ENCODE assay signal across 7 mouse cellular contexts in the genomic region with DNA sequence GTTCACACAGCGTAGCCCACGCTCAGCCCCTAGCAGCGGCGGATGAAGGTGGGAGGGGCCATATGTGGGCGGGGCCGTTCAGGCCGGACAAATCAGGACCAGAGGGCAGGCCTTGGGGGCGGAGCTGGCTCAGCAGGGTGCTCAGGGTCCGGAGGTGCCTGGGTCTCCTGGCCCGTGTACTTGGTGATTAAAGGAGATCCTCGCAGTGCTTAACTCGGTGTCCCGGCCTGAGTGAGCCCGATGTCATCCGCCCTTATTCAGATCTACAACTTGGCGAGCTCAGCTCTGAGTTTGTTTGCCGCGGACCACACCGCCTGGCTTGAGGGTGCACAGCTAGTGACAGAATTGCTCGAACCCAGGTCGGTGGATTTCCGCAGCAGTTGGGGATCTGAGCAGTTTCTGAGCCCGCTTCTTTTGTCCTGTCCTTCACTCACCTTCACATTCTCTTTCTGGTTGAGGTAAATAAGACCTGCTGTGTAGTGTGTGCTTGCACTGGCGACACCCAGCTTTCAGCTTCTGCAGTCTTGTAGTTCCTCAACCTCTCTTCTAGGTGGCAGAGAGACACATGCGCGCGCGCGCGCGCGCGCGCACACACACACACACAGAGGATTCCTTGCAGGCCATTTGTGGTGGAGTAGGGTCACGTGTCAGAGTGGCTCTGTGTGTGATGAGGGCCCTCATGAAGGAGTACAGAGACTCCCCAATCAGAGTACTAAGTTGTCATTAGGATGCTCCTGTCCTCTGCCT.
DNase-seq lines count a peak whose midpoint lies in the region; ATAC-seq and TF ChIP-seq lines count a peak whose summit lies in the region.

No protein-coding gene starts in this region.

- peak; percentile 90 for DNase-seq in adrenal gland, postnatal 14 days
- DNase-seq in cerebellum, postnatal 10 days: peak; percentile 92 to 94
- peak; percentile 80 for DNase-seq in gastrocnemius, postnatal 10 days
- peak; percentile 77 for DNase-seq in limb, embryonic 14.5 days (ENCODE audit: low spot score)

- TF ChIP-seq POLR2A in limb, embryonic 14.5 days (IDR thresholded peaks at IDR 0.05; ENCODE audit: borderline replicate concordance, extremely low read depth, insufficient read depth, insufficient read length): no peak

- peak; percentile 80 for ATAC-seq in hindbrain, embryonic 16.5 days
- ATAC-seq in limb, embryonic 14.5 days (ENCODE audit: low FRiP score, low read depth): peak; percentile 91
- ATAC-seq in midbrain, embryonic 15.5 days (replicated peaks): peak; percentile 68
- peak; percentile 89 for ATAC-seq in stomach, embryonic 15.5 days (ENCODE audit: insufficient read depth, low FRiP score, low read depth)

- peak overlapping the region; percentile 2; the same call in 1 of the 2 replicates for H3K27ac ChIP-seq in hindbrain, embryonic 16.5 days (ENCODE audit: low read depth, low read length)
- H3K27ac ChIP-seq in limb, embryonic 14.5 days (replicated peaks; ENCODE audit: low read depth, low read length): no peak overlapping the region
- peak overlapping the region; percentile 7; the same call in 1 of the 2 replicates for H3K27ac ChIP-seq in midbrain, embryonic 15.5 days
- no peak overlapping the region for H3K27ac ChIP-seq in stomach, embryonic 15.5 days

- H3K9me3 ChIP-seq in hindbrain, embryonic 16.5 days (ENCODE audit: control insufficient read depth, low read length): no peaks in the 10 kb centered on the region
- no peaks in the 10 kb centered on the region for H3K9me3 ChIP-seq in limb, embryonic 14.5 days (ENCODE audit: control insufficient read depth, low read length)
- H3K9me3 ChIP-seq in midbrain, embryonic 15.5 days: no peaks in the 10 kb centered on the region
- H3K9me3 ChIP-seq in stomach, embryonic 15.5 days: no peaks in the 10 kb centered on the region

- H3K9ac ChIP-seq in hindbrain, embryonic 16.5 days (ENCODE audit: low read depth, low read length): peak overlapping the region; percentile 37; the same call in 1 of the 2 replicates
- H3K9ac ChIP-seq in limb, embryonic 14.5 days (ENCODE audit: low read depth, low read length, severe bottlenecking): peak overlapping the region; percentile 21; the same call in 1 of the 2 replicates
- no peak overlapping the region; the same call in 1 of the 2 replicates for H3K9ac ChIP-seq in midbrain, embryonic 15.5 days
- no peak overlapping the region for H3K9ac ChIP-seq in stomach, embryonic 15.5 days

- no peaks in the 10 kb centered on the region for H3K36me3 ChIP-seq in hindbrain, embryonic 16.5 days (ENCODE audit: control insufficient read depth, insufficient read depth, low read length)
- H3K36me3 ChIP-seq in limb, embryonic 14.5 days (ENCODE audit: control insufficient read depth, insufficient read depth, low read length): no peaks in the 10 kb centered on the region
- no peaks in the 10 kb centered on the region for H3K36me3 ChIP-seq in midbrain, embryonic 15.5 days (replicated peaks)
- H3K36me3 ChIP-seq in stomach, embryonic 15.5 days: no peaks in the 10 kb centered on the region

- peak overlapping the region; percentile 42 for H3K4me3 ChIP-seq in hindbrain, embryonic 16.5 days (ENCODE audit: low read length)
- H3K4me3 ChIP-seq in limb, embryonic 14.5 days (replicated peaks; ENCODE audit: low read length): peak overlapping the region; percentile 34
- H3K4me3 ChIP-seq in midbrain, embryonic 15.5 days: peak overlapping the region; percentile 40
- peak overlapping the region; percentile 47 for H3K4me3 ChIP-seq in stomach, embryonic 15.5 days (replicated peaks)

- H3K4me2 ChIP-seq in hindbrain, embryonic 16.5 days (ENCODE audit: low read length): peak overlapping the region; percentile 75
- peak overlapping the region; percentile 65 for H3K4me2 ChIP-seq in limb, embryonic 14.5 days (replicated peaks; ENCODE audit: low read depth, low read length, severe bottlenecking)
- H3K4me2 ChIP-seq in midbrain, embryonic 15.5 days: peak overlapping the region; percentile 79
- peak overlapping the region; percentile 85 for H3K4me2 ChIP-seq in stomach, embryonic 15.5 days

- 16% methylated on average over 35 of the region's 35 CpGs for WGBS in hindbrain, embryonic 16.5 days
- 10% methylated on average over 35 of the region's 35 CpGs for WGBS in limb, embryonic 14.5 days
- 7% methylated on average over 35 of the region's 35 CpGs for WGBS in midbrain, embryonic 15.5 days
- WGBS in stomach, embryonic 15.5 days: 6% methylated on average over 35 of the region's 35 CpGs

- peaks cover 25% of the 10 kb centered on the region for H3K4me1 ChIP-seq in hindbrain, embryonic 16.5 days (ENCODE audit: control insufficient read depth, insufficient read depth, low read depth, low read length)
- peaks cover 20% of the 10 kb centered on the region for H3K4me1 ChIP-seq in limb, embryonic 14.5 days (ENCODE audit: control insufficient read depth, insufficient read depth, low read length)
- H3K4me1 ChIP-seq in midbrain, embryonic 15.5 days: peaks cover 39% of the 10 kb centered on the region
- H3K4me1 ChIP-seq in stomach, embryonic 15.5 days: peaks cover 18% of the 10 kb centered on the region

- no peaks in the 10 kb centered on the region for H3K27me3 ChIP-seq in hindbrain, embryonic 16.5 days (replicated peaks; ENCODE audit: control insufficient read depth, insufficient read depth, low read length)
- H3K27me3 ChIP-seq in limb, embryonic 14.5 days (ENCODE audit: control insufficient read depth, insufficient read depth, low read length): peaks cover 12% of the 10 kb centered on the region
- H3K27me3 ChIP-seq in midbrain, embryonic 15.5 days (replicated peaks): no peaks in the 10 kb centered on the region; the same call in 1 of the 2 replicates
- peaks cover 15% of the 10 kb centered on the region for H3K27me3 ChIP-seq in stomach, embryonic 15.5 days (replicated peaks)

Comparison
In these comparisons a context has a peak if more than half of its experiments do, and no peak if none do; other contexts are left out.
1. H3K27ac ChIP-seq: peak in hindbrain, embryonic 16.5 days (single experiment) and midbrain, embryonic 15.5 days (single experiment); none in limb, embryonic 14.5 days (single experiment) and stomach, embryonic 15.5 days (single experiment).
2. H3K9ac ChIP-seq: peak in hindbrain, embryonic 16.5 days (single experiment) and limb, embryonic 14.5 days (single experiment); none in midbrain, embryonic 15.5 days (single experiment) and stomach, embryonic 15.5 days (single experiment).
3. Peak in every context shown above with its lines, with median percentiles within 50 percentile points of each other: DNase-seq, ATAC-seq, H3K4me2 ChIP-seq and H3K4me3 ChIP-seq.